Mouse (Mus musculus): ENCODE data around the gene Atp6v0e2. TPM values are rescaled to one million over a fixed set of nuclear protein-coding genes. Genes with fewer than 3 reads are reported as not detected.

Atp6v0e2 gene
- total and polyA plus RNA-seq, 3 experiments, result not detected

DNA sequence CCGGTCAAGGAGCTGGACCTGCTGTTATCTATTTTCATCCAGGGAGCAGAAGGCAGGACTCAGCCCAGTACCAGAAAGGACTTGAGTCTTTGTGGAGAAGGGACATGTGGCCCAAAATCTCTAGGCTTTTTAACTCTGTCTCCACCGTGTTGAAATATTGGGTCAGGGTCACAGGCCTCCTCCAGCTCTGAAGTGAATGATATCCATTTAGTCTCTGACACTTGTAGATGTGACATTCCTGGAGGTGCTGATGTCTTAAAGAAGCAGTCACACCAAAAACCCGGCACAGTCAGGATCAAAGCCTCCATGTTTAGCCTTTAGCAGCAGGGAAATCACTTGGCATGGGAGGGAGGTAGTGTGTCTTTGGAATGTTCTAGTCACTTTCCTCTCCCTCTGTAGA, 3.3 kb downstream of the Atp6v0e2 start:
- no peak overlapping the region for H3K4me2 ChIP-seq (ENCODE audit: insufficient read depth, low read depth, poor library complexity, severe bottlenecking)
- H3K4me3 ChIP-seq (replicated peaks in 1 of 3; ENCODE audit: low read depth in 2 of 3, low read length in 2 of 3, poor library complexity in 1 of 3), result no peak overlapping the region
- no peaks in the 10 kb centered on the region for H3K79me2 ChIP-seq (replicated peaks; ENCODE audit: control insufficient read depth, extremely low read depth, insufficient read depth, poor library complexity, severe bottlenecking)
- H3K27ac ChIP-seq (ENCODE audit: insufficient read depth, low read depth), result no peak overlapping the region
- H3K27me3 ChIP-seq (replicated peaks), result peaks cover 15% of the 10 kb centered on the region
- H3K4me1 ChIP-seq (ENCODE audit: control insufficient read depth in 1 of 2, insufficient read depth in 2 of 2), result peaks cover 0 to 8% of the 10 kb centered on the region in 2 experiments; a peak in 2 of 4 replicates
- DNase-seq (ENCODE audit: extremely low read depth), result no peak
- no peak overlapping the region for H3K9ac ChIP-seq (ENCODE audit: insufficient read depth, low read depth)
- no peaks in the 10 kb centered on the region for H3K9me3 ChIP-seq (replicated peaks; ENCODE audit: low read length)
- no peaks in the 10 kb centered on the region for H3K36me3 ChIP-seq (replicated peaks in 1 of 2; ENCODE audit: control insufficient read depth in 1 of 2, insufficient read depth in 1 of 2, low read length in 1 of 2)
- TF ChIP-seq UBTF (IDR thresholded peaks at IDR 0.05; ENCODE audit: low read depth, low read length) (no peak), MAZ (IDR thresholded peaks at IDR 0.05; ENCODE audit: low read depth, low read length) (no peak), TCF12 (IDR thresholded peaks at IDR 0.05; ENCODE audit: low read depth, low read length) (no peak), HCFC1 (IDR thresholded peaks at IDR 0.05; ENCODE audit: low read depth, low read length) (no peak), BHLHE40 (IDR thresholded peaks at IDR 0.05; ENCODE audit: low read depth, low read length) (no peak), MAX (IDR thresholded peaks at IDR 0.05; ENCODE audit: low read length) (no peak), PAX5 (IDR thresholded peaks at IDR 0.05; ENCODE audit: low read length) (no peak), CHD1 (IDR thresholded peaks at IDR 0.05; ENCODE audit: low read depth, low read length) (no peak), RAD21 (IDR thresholded peaks at IDR 0.05; ENCODE audit: low read depth, low read length) (no peak), CHD2 (IDR thresholded peaks at IDR 0.05; ENCODE audit: low read length) (no peak), MXI1 (IDR thresholded peaks at IDR 0.05; ENCODE audit: low read depth, low read length) (no peak), E2F4 (IDR thresholded peaks at IDR 0.05; ENCODE audit: insufficient replicate concordance, low read depth, low read length) (no peak), ZC3H11A (IDR thresholded peaks at IDR 0.05; ENCODE audit: low read depth, low read length) (no peak), NRF1 (IDR thresholded peaks at IDR 0.05; ENCODE audit: low read depth, low read length) (no peak)
- dilution Hi-C loops (cut with MboI; ENCODE audit: extremely low pct_ligation_motif_present, extremely low pct_unique_long_range_greater_than_20kb, low sequenced_read_pairs), result no loop called here
- in situ Hi-C loops (cut with MboI; ENCODE audit: low pct_ligation_motif_present, low pct_unique_long_range_greater_than_20kb, low sequenced_read_pairs), result loop anchor here (25.0 kb wide), 1 partner anchor 353 kb away; no protein-coding TSS in a partner anchor

GRCm38 (mm10) chr6:48541560-48542450, 4.4 kb downstream of the Atp6v0e2 start:
- no peak overlapping the region for H3K9ac ChIP-seq (ENCODE audit: insufficient read depth, low read depth)
- DNase-seq (ENCODE audit: extremely low read depth), result no peak
- no peak overlapping the region for H3K4me2 ChIP-seq (ENCODE audit: insufficient read depth, low read depth, poor library complexity, severe bottlenecking)
- H3K27me3 ChIP-seq (replicated peaks), result peaks cover 19% of the 10 kb centered on the region
- no peak overlapping the region for H3K4me3 ChIP-seq (replicated peaks in 1 of 3; ENCODE audit: low read depth in 2 of 3, low read length in 2 of 3, poor library complexity in 1 of 3)
- H3K27ac ChIP-seq (ENCODE audit: insufficient read depth, low read depth), result no peak overlapping the region
- no peaks in the 10 kb centered on the region for H3K79me2 ChIP-seq (replicated peaks; ENCODE audit: control insufficient read depth, extremely low read depth, insufficient read depth, poor library complexity, severe bottlenecking)
- in situ Hi-C loops (cut with MboI; ENCODE audit: low pct_ligation_motif_present, low pct_unique_long_range_greater_than_20kb, low sequenced_read_pairs), result loop anchor here (25.0 kb wide), 1 partner anchor 355 kb away; no protein-coding TSS in a partner anchor
- TF ChIP-seq USF1 (IDR thresholded peaks at IDR 0.05; ENCODE audit: low read depth, low read length) (no peak), ZMIZ1 (IDR thresholded peaks at IDR 0.05; ENCODE audit: low read depth, low read length) (no peak), NELFE (IDR thresholded peaks at IDR 0.05; ENCODE audit: low read depth, low read length) (no peak)
- H3K36me3 ChIP-seq (replicated peaks in 1 of 2; ENCODE audit: control insufficient read depth in 1 of 2, insufficient read depth in 1 of 2, low read length in 1 of 2), result no peaks in the 10 kb centered on the region
- H3K4me1 ChIP-seq (ENCODE audit: control insufficient read depth in 1 of 2, insufficient read depth in 2 of 2), result no peaks in the 10 kb centered on the region
- dilution Hi-C loops (cut with MboI; ENCODE audit: extremely low pct_ligation_motif_present, extremely low pct_unique_long_range_greater_than_20kb, low sequenced_read_pairs), result no loop called here
- H3K9me3 ChIP-seq (replicated peaks; ENCODE audit: low read length), result no peaks in the 10 kb centered on the region

Data from CH12.LX (cell line).